Mouse (Mus musculus) liver, adult 2 months (tissue): ENCODE data around the gene Fam13a.

ENCODE experiments used
- CTCF ChIP-seq: fragments of 200-500 bp; IDR thresholded peaks from 2 replicates; pipeline ENCODE4 v1.5.1; 2011; ENCODE audit warnings: low read depth, low read length, control low read depth
- POLR2A ChIP-seq: fragments of 200-500 bp; IDR thresholded peaks from 2 replicates; pipeline ENCODE4 v1.6.1; 2011; ENCODE audit warnings: low read length, control low read depth; ENCODE audit not compliant: insufficient read depth; ENCODE audit errors: extremely low read depth

DNA sequence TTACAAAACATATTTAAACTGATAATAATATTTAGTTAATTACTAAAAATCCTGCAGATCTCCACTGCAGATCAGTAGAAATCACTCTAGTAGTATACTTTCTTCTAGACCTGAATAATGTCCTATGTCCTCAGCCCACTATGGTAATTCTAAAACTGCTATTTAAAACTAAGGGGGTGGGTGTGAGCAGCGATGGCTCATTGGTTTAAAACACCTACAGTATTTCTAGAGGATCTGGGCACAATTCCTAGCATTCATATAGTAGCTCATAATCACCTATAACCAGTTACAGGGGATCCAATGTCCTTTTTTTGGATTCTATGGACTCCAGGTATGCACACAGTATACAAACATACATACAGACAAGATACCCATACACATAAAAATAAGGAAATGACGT is 78.1 kb downstream of the Fam13a start:
- no peak for TF ChIP-seq POLR2A
- TF ChIP-seq CTCF: no peak
